Mouse (Mus musculus) c-Kit-positive CD71-negative TER-119-negative erythroid progenitor cells, embryonic 14.5 days (primary cell): ENCODE data around the gene Aqp7.
"Not testable (repeated sequence)": the region's sequence is repeated elsewhere in the genome, so short reads cannot be mapped to it uniquely, and the experiment has no call there.

Experiments
- DNase-seq: peaks from one replicate; pipeline ENCODE4 v3.0.0-alpha.2; 2013; ENCODE audit warnings: low read depth

The Aqp7 gene

DNA sequence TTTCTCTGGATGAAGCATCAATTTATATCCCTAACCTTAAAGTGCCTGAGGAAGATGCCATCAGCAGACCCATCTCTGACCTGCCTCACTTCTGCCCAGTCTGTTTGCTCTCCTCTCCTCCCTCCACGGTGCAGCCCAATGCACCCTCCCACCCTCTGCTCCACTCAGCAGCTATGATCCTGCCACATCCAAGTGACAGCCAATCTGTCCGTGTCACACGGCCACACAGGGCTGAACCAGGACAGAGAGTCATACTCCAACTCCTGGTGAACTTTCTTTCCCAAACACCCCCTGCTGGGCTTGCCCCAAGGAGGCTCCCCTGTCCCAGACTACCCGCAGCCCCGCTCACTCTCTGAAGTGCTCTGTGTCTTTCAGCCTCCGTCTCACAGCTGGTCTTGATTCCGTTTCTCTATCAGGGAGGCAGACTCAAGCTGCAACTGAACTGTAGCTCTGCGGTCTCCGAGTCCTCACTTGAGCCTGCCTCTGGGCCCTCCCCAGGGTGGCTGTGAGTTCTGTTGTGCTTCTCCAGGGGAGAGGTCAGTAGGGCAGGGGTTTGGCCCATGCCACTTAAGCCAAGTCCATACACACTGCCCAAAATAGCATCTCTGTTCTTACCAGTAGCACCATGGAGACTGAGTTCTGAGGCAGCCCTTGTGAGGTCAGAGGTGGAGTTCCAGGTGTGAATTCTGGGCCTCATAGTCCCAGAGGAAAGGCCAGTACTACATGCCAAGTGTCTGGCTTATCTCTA is at the start of gene Aqp7:
Aqp7 (minus strand) TSS at position 616 of the 748 bp plus-strand sequence.
- no peak for DNase-seq

DNA sequence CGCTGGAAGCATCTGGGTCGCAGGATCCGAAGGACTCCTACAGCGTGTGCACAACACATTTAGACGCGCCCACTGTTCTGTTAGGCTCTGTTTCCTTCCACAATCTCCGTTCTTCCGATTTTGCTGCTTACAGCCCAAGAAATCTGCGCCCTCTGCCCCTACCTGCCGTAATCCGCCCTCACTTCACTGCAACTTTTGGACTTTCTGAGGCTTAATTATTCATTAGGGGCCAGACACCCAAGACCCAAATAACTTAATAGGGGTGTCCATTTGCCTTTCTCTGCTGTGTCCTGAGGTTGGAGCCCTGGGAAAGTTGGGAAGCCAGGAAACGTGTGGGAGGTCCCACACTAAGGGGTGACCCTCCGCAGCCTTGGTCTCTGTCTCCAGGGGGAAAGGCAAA is 49.4 kb upstream of the Aqp7 start:
- no peak for DNase-seq

DNA sequence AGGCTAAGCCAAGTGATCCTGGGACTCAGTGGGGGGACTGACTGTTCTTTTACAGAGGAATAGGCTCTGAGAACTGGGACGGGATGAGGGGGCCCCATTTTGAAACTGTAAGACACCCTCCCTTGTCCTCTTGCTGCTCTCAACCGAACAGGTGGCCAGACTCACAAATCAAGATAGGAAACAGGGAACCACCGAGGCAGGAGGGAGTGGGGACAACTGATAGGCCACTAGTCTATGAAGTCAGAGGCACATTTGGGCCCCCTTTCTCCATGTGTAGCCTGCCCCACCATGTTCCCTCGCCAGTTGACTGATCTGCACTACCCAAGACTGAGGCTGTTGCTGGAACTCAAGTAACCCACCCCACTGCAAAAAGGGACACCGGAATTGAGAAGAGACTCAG is 48.9 kb upstream of the Aqp7 start:
- no peak for DNase-seq

DNA sequence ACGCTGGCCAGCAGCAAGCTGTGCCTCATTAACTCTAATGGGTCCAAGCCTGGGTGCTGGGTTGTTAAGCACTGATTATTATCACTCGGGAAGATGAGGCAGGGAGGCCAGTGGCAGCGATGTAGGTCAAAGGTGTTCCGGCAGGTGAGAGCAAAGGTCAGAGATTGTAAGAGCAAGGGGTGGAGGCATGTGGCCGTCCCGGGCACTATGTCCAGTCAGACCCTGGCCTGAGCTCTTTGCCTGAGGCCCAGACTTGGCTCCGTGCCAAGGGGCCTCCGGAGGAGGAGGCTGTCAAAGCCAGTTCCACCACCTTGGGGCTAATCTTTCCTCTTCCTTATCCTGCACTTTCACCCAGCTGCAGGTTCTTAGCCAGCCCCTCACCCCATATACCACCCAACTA is 48.2 kb upstream of the Aqp7 start:
- no peak for DNase-seq

DNA sequence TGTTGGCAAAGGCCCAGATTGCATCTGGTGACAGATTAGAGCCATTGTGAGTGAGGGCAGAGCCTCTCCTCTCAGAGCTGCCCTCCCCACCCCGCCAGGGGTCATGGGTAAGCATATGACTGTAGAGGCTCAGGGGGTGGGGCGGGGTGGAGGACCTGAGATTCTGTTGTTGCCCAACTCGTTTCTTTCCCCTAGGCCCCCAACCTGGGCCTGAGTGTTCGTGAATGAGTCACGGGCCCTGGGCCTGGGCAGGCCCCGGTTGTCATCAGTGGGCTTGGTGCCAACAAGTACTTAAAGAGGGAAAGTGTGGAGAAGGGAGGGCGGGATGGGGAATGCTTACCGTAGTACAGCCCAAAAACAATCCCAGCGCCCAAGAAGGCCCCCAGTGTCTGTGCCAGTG is 46.4 kb upstream of the Aqp7 start:
- no peak for DNase-seq

DNA sequence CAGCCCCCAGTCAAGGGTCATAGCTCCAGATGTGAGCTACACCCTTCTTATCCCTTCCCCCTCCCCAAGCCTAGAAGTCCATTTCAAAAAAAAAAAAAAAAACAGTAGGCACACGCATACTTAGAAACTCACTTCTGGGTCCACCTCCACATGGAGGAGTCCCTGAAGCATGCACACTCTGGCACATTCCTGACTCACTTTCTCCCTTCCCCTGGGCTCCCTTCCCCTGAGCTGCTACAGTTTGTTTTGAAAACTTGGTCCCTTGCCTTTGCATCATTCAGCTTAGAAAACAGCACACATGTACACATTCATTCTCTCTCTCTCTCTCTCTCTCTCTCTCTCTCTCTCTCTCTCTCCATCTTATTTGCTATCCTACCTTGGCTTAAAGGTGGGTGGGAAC is 45.0 kb upstream of the Aqp7 start:
- no peak for DNase-seq

DNA sequence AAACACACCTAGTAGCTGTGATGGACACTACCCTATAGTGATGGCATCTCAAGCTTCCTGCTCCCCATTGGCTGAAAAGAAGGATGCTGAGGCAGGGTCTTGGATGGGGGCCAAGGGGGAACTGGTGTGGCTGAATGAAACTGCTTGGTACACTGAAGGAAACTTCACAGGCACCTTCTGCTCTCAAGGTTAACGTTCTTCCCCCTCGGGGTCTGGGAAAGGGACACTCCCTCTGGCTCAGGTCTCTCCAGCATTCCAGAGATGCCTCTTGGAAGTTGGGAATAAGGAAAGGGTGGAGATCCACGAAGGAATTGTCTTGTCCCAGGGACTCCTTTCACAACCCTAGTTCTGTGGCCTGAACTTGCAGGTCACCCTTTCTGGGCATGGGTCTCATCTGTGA is 43.5 kb upstream of the Aqp7 start:
- DNase-seq = no peak

DNA sequence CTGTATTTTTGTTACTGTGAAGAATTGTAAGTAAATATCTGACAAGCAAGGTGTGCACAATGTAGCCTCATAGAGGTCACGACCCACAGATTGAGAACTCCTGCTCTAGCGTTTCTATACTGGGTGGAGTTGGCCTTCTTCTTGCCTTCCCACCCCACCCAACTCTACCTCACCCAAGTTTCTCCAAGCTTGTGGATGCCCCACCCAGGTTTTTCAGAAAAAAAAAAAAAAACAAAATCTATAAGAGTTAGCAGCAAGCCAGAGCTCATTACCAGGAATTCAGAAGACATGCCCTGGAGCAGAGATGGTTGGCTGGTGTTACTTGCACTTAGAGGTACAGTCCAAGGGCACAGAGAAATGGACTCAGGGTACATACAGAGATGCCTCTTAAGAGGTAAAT is 41.8 kb upstream of the Aqp7 start:
- DNase-seq = no peak

DNA sequence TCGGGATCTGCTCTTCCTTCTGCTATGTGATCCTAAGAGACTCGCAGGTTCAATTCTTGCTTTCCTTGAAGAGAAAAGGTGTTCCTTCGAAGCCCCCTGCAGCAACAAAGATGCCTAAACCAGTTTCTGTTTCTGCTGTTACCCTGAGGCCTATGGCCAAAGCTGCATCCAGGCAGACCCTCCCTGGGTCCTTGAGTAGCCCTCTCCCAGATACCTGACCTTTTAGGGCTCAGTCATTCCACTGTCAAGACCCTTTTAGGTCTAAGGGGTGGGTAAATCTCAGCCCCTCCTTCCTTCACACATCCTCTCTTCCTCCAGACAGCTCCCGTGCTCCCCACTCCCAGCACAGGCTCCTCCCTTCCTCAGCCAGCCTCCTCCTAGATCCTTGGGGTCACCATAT is 41.2 kb upstream of the Aqp7 start:
- no peak for DNase-seq

DNA sequence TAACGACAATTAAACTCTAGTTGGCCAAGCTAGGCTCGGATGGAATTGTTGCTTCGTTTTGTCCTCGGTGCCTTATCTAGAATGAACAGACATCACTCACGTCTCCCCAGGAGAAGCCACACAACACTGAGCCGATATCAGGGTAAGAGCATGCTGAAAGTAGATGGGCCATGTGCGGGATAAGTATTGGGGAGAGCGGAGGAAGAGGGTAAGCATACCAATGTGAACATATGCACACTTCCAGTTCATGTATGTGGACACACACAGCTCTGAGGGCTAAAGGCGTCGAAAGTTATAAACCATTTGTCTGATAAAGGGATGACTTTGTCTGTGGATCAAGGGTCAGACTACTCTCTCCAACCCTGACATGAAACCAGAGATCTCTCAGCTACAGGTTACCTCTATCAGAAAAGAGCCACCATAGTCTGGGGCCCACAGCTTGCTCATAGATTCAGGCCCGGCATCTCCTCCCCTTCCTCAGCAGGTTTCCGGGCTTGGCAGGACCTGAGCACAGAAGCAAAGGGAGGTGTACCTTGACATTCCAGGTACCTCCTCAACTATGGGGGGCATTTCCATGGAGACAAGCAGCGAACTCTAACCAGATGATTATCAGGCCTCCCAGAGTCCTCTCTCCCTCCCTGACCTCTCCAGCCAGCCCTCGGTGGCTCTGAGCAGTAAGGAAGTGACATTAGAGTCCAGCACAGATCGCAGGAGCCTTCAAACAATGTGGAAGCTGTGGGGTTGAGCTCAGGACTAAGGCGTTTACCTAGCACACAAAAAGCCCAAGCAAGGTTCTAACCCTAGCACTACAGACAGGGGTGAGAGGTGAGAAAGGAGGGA is 39.7 kb upstream of the Aqp7 start:
- DNase-seq = no peak

DNA sequence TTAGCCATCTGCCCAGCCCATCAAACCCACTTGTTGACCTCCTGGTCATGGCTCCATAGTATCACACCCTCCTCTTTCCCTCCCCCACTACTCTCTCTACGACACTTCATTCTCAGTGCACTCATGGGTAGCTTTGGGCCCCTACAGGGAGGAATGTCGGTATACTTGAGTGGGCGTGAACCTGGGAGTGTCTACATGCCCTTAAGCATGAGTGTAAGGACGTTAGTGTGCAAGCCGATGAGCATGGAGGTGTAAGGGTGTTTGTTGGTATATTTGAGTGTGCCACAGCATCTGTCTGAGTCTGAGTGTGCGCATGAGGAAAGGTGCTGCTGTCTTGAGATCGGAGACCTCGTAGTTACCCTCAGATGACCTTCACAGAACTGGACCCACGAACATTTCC is 39.0 kb upstream of the Aqp7 start:
- DNase-seq = no peak

DNA sequence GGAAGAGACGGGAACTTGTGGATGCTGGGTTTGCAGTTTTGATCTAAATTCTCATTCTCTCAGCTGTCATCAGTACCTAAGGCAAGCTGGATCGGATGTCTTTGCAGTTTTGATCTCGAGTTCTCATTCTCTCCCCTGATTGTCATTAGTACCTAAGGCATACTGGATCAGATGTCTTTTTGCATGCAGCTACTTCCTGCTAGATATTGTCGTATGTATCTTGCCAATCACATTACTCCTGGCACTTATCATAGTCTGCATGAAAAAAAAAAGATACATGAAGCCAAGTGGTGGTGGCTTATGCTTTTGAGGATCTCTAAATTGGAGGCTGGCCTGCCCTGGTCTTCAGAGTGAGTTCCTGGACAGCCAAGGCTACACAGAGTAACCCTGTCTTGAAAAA is 36.9 kb upstream of the Aqp7 start:
- DNase-seq = no peak

DNA sequence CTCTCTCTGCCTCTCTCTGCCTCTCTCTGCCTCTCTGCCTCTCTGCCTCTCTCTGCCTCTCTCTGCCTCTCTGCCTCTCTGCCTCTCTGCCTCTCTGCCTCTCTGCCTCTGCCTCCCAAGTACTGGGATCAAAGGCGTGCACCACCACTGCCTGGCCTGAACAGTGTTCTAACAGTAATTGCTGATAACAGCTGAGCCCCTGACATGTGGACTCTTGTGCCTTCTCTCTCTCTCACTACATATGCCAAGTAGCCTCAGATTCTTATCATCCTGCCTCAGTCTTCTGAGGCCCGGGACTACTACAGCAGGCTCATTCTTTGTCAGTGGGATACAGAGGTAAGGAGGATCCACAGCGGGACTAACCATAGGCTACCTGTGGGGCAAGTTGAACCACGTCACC is 34.9 kb upstream of the Aqp7 start:
- DNase-seq = not testable (repeated sequence)

DNA sequence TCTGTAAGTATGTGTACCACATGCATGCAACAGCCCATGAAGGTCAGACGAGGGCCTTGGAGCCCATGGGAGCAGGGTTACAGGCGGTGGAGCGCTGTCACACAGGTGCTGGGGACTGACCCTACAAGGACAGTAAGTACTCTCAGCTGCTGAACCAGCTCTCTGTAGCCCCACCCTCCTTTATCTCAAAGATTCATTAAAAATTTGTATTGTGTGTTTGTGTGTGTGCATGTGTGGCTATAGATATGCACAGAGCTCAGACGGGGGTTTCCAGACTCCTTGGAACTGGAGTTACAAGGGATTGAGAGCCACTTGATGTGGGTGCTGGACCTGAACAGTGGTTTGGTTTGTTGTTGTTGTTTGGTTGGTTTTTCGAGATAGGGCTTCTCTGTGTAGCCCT is 33.8 kb upstream of the Aqp7 start:
- DNase-seq = no peak

DNA sequence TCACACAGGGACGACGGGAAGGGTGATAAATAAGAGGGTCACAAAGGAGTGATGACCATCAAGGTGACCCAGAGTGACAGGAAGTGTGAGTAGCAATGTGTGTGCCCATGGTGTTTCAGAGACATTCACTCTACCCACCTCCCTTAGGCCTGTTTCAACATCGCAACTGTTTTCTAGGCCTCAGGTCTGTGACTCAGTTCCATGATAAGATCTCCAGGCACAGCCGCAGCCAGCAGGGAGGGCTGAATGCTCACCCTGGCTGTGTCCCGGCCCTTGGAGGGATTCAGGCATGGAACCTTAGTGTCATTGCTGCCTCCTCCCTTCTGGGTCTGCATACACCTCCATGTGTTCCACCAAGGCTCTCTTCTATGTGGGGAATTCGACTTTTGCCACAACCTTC is 30.8 kb upstream of the Aqp7 start:
- no peak for DNase-seq

DNA sequence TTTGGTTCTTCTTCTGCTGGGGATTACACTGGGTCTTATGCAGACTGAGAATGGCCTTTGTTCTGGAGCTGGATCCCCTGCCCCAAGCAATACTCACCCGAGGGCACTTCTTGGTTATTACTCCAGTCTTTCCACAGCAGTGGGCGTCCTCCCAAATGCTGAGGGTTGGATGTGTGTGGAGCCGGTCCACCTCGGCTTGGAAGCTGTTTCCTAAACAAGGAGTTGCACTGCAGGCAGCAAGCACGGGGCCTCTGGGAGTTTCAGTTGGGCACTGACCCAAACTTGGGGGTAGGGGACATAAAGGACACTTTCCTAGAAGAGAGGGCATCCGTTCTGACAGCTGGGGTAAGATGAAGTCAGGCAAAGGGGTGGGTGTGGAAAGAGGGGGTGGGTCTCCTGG is 26.5 kb upstream of the Aqp7 start:
- no peak for DNase-seq

DNA sequence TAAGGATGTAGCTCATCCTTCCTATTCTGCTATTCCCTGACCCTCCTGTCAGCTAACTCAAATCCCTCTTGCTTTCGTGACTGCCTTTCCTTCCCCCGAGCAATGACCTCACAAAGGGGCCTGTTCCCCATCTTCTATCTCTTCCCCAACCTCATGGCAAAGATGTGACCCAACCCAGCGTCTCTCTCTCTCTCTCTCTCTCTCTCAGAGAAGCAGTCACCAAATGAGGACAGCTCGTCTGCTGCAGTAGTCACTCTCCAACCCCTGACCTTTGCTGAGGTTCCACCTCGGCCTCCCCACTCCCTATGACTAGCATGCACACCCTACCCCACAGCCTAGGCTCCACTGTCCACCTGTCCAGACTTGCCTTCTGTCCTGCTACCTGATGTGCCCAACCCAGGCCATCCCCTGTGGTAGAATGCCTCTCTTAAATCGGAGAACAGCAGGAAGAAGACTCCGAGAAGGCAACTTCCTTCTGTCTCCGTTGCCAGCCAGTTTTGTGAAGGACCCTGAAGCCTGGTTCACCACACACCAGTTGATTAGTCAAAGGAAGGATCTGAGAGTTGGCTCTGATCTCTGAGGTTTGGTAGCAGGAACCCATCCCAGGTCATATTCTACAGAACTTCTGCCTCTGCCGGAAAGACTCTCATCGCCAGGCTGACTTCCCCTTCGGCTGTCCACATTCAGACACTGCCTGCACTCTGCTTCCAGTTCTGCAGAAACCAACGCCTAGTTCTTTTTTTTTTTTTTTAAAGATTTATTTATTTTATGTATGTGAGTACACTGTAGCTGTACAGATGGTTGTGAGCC is 25.3 kb upstream of the Aqp7 start:
- DNase-seq = no peak

DNA sequence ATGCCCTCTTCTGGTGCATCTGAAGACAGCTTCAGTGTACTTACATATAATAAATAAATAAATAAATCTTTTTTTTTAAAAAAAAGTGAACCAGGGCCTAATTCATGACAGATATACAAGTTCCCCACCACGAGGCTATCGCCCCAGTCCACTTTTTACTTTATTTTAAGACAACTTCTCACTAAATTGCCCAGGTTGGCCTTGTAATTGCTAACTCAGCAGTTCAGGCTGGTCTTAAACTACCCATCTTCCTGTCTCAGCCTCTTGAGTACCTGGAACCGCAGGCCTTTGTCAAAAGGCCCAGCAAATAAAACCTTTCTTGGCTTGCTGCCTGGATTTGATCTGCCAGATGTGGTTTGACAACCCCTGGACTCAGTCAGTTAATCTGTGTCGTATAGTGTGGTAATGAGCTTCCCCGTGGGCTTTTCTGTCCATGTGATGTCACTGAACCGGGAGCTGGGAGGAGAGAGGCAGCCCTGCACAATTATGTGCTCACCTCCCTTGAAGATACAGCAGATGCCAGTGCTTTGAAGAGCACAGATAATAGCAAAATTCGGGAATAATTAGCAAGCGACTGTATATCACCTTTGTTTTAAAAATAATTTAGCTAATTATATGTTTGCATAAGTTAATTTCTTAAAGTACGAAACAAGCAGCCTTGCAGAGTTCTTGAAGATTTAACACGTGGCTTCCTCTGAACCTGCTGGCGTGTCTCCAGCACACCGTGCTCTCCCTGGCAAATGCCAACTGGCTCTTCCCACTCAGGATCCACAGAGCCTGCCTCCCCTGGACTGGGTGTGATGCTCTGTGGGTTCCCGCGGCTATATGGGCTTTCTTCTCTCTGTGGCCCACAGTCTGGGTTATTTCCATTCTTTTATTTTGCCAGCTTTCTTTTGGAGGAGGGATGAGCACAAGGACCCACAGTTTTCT is 23.8 kb upstream of the Aqp7 start:
- no peak for DNase-seq

DNA sequence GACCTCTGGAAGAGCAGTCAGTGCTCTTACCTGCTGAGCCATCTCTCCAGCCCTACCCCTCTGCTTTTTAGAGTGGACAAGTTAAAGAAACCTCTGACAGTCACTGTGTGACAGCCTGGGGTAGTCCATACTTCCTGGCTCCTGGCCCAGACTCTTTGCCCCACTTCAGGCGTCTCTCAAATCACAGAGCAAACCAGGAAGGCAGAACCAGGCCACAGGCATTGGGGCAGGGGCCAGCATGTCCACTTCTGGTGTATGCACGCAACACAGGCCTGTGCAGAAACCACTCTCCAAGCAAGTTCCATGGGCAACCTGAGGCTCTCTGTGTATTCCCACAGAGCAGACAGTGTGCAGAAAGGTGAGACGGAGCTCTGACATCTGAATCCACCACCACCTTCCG is 17.3 kb upstream of the Aqp7 start:
- DNase-seq = no peak

DNA sequence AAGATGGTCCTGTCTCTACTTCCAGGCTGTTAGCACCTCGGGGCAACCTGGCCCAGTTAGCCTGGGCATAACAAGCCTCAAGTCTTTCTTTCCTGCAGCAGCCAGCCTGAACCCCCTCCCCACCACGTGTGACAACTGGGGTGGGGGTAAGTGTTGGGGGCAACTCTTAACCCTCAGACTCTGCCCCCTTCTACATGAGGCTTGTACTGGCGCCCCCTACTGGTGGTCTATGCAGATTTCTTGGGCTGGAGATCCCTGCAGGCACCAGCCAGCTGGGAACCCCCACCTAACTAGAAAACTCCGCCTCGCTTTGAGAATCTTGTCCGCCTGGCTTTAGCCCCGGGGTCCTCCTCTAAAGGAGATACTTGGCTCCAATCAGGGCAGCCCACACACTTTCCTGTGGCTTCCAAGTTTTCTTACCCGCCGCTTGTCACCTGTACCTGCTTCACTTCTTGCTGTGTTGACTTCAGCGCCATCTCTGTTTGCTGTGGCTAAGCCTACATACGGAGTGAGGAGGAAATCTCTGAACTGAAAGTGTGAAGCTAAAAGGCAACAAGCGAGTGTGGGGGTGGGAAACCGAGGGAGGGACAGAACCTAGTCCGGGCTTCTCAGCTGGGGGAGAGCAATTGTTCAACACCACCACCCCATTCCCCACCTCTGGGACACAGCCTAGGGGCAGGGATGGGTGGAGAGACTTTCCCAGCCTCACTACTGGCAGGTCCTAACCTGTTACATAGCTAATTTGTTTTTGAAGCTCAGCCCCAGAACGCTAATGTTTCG is 16.1 kb upstream of the Aqp7 start:
- peak; percentile 44 for DNase-seq

DNA sequence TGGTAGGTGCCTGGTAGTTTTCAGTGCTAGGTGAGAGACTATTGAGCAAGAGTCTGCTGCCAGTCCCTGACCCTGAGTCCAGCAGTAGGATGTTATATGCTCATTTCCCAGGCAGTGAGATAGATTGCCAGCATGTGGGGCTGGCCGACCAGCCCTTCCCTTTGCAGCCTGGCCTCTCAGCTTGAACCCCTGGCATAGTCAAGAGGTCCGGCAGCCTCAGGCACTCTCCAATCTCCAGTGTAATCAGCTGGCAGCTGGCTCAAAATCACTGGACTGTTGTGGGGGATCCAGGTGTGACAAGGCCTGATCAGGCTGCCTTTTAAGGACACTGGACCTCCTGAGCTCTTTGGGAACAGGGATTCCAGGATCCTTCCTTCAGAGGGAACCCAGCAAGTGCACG is 15.4 kb upstream of the Aqp7 start:
- no peak for DNase-seq
